12 mouse cellular contexts compared by ENCODE assay signal in the genomic region with DNA sequence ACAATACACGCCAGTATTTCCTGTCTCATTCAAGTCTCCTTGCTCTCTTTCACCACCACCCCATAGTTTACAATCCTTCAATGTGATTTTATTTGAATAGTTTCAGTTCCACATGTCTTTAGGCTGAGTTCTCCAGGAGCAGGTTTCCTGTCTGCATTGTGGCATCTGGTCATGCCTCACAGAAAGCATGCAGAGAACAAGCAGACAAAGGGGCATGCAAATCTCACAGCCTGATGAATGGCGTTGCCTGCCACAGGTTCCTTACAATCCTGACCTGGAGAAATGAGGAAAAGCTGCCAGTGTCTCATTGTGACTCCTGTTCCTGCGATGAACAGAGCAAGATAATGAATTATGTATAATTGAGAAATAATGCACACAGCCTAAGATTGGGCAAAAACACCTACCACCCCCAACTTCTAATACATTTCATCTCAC.
A peak's percentile ranks its signal among the peaks of the same experiment; 100 is the strongest.
DNase-seq lines count a peak whose midpoint lies in the region; ATAC-seq lines count a peak whose summit lies in the region.
"Had no signal": no experiment of that assay in that cellular context is flagged by ENCODE, and none has a peak within 500 bp of the region (broad histone marks: within the 10 kb centered on the region; RNA-seq: fewer than 3 reads in every experiment).

No protein-coding gene starts in this region.

- 0 out of 2 replicates have a peak, but pooled peaks cover 4% of the 10 kb centered on the region for H3K4me1 ChIP-seq in embryonic facial prominence, embryonic 14.5 days (ENCODE audit: control insufficient read depth, insufficient read depth, low read length)
- peaks cover 14% of the 10 kb centered on the region for H3K4me1 ChIP-seq in hindbrain, embryonic 12.5 days
- peaks cover 26% of the 10 kb centered on the region for H3K4me1 ChIP-seq in midbrain, embryonic 12.5 days

- H3K4me2 ChIP-seq in embryonic facial prominence, embryonic 14.5 days (ENCODE audit: low read depth, low read length), result no peak overlapping the region
- no peak overlapping the region for H3K4me2 ChIP-seq in hindbrain, embryonic 12.5 days (replicated peaks)
- H3K4me2 ChIP-seq in midbrain, embryonic 12.5 days (replicated peaks), result no peak overlapping the region

- H3K27me3 ChIP-seq in embryonic facial prominence, embryonic 14.5 days (replicated peaks; ENCODE audit: control insufficient read depth, insufficient read depth, low read length), result no peaks in the 10 kb centered on the region
- H3K27me3 ChIP-seq in hindbrain, embryonic 12.5 days, result no peaks in the 10 kb centered on the region
- 0 out of 2 replicates have a peak, but pooled peaks cover 6% of the 10 kb centered on the region for H3K27me3 ChIP-seq in midbrain, embryonic 12.5 days
- no peaks in the 10 kb centered on the region for H3K27me3 ChIP-seq in splenic B cell, adult 2 months (ENCODE audit: control insufficient read depth, insufficient read depth, low read length, poor library complexity, severe bottlenecking)

- H3K27ac ChIP-seq in embryonic facial prominence, embryonic 14.5 days (replicated peaks; ENCODE audit: low read depth, low read length), result no peak overlapping the region
- H3K27ac ChIP-seq in hindbrain, embryonic 12.5 days, result peak overlapping the region; percentile 78
- H3K27ac ChIP-seq in midbrain, embryonic 12.5 days (replicated peaks), result peak overlapping the region; percentile 74
- H3K27ac ChIP-seq: heart, adult 2 months; stomach, postnatal 0 days had no signal

- H3K36me3 ChIP-seq in embryonic facial prominence, embryonic 14.5 days (ENCODE audit: control insufficient read depth, insufficient read depth, low read length), result no peaks in the 10 kb centered on the region; the same call in 1 of the 2 replicates
- H3K36me3 ChIP-seq in hindbrain, embryonic 12.5 days, result no peaks in the 10 kb centered on the region; the same call in 1 of the 2 replicates
- 0 out of 2 replicates have a peak, but pooled peaks cover 4% of the 10 kb centered on the region for H3K36me3 ChIP-seq in midbrain, embryonic 12.5 days
- no peaks in the 10 kb centered on the region for H3K36me3 ChIP-seq in splenic B cell, adult 2 months (ENCODE audit: control insufficient read depth, insufficient read depth, low read length, poor library complexity, severe bottlenecking)

- H3K9ac ChIP-seq in embryonic facial prominence, embryonic 14.5 days (ENCODE audit: low read depth, low read length), result no peak overlapping the region
- H3K9ac ChIP-seq in hindbrain, embryonic 12.5 days, result no peak overlapping the region
- H3K9ac ChIP-seq in midbrain, embryonic 12.5 days (replicated peaks), result no peak overlapping the region

- 41% methylated on average over 3 of the region's 3 CpGs for WGBS in embryonic facial prominence, embryonic 14.5 days
- 14% methylated on average over 3 of the region's 3 CpGs for WGBS in hindbrain, embryonic 12.5 days
- WGBS in midbrain, embryonic 12.5 days, result 11% methylated on average over 3 of the region's 3 CpGs

- no peak for ATAC-seq in embryonic facial prominence, embryonic 14.5 days (ENCODE audit: low read depth)
- ATAC-seq in hindbrain, embryonic 12.5 days (ENCODE audit: low FRiP score), result peak; percentile 79
- peak; percentile 71 for ATAC-seq in midbrain, embryonic 12.5 days (ENCODE audit: low FRiP score, low read depth)

- H3K4me3 ChIP-seq in embryonic facial prominence, embryonic 14.5 days (ENCODE audit: low read depth, low read length), result no peak overlapping the region
- H3K4me3 ChIP-seq in hindbrain, embryonic 12.5 days, result no peak overlapping the region
- H3K4me3 ChIP-seq in midbrain, embryonic 12.5 days, result no peak overlapping the region
- H3K4me3 ChIP-seq: heart, adult 2 months had no signal

- peak; percentile 16 for DNase-seq in embryonic facial prominence, embryonic 14.5 days (ENCODE audit: low spot score)
- DNase-seq in splenic B cell, adult 2 months (ENCODE audit: low read depth, low spot score), result peak; percentile 16
- DNase-seq in gastrocnemius, adult 8-10 months (ENCODE audit: low spot score in 2 of 2), result no peak
- no peak for DNase-seq in MN1 (ENCODE audit: low spot score)
- DNase-seq in right cerebral cortex, postnatal 36 days (ENCODE audit: low spot score in 2 of 2), result no peak
- DNase-seq: cerebellum, adult 2 months; heart, adult 2 months; kidney, postnatal 25 days; lung, adult 18-20 months had no signal

- peaks cover 4% of the 10 kb centered on the region; the same call in 1 of the 2 replicates for H3K9me3 ChIP-seq in embryonic facial prominence, embryonic 14.5 days (ENCODE audit: control insufficient read depth, low read length)
- H3K9me3 ChIP-seq in hindbrain, embryonic 12.5 days (replicated peaks), result 0 out of 2 replicates have a peak, but pooled peaks cover 8% of the 10 kb centered on the region
- H3K9me3 ChIP-seq in midbrain, embryonic 12.5 days, result peaks cover 5% of the 10 kb centered on the region

Comparison
In these comparisons a context has a peak if more than half of its experiments do, and no peak if none do; other contexts are left out.
1. DNase-seq: peak in embryonic facial prominence, embryonic 14.5 days (single experiment) and splenic B cell, adult 2 months (single experiment); none in gastrocnemius, adult 8-10 months (0 of 2), MN1 (single experiment) and right cerebral cortex, postnatal 36 days (0 of 2).